9 mouse cellular contexts compared by ENCODE assay signal in the genomic region with DNA sequence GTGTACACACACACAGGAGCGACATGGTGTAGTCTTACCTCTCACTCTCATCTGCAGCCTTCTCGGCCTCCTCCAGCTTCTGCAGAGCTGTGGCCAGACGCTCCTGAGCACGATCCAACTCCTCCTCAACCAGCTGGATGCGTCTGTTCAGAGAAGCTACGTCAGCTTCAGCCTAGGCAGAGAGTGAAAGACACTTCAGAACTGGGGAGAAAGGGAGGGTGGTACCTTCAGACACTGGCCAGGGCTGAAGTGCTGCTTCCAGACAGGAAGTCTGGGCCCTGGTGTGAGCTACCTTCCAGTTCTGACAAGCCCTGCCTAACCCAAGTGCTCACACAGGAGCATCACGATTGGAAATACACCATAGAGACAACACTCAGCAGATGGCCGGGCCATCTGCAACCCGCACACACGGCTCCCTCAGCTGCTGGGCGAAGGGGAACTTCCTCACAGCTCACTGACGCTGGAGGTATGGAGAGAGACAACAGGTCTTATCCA. TPM values are rescaled to one million over a fixed set of nuclear protein-coding genes. Genes with fewer than 3 reads are reported as not detected.
DNase-seq lines count a peak whose midpoint lies in the region; ATAC-seq and TF ChIP-seq lines count a peak whose summit lies in the region.
"Had no signal": no experiment of that assay in that cellular context is flagged by ENCODE, and none has a peak within 500 bp of the region (broad histone marks: within the 10 kb centered on the region; RNA-seq: fewer than 3 reads in every experiment).

No protein-coding gene starts in this region.

- H3K27ac ChIP-seq in forebrain, embryonic 14.5 days (ENCODE audit: low read depth, low read length) = peak overlapping the region; percentile 46; the same call in 1 of the 2 replicates
- H3K27ac ChIP-seq in forebrain, embryonic 12.5 days = no peak overlapping the region
- peak overlapping the region; percentile 39 for H3K27ac ChIP-seq in bone marrow, adult 2 months (ENCODE audit: control insufficient read depth, insufficient read depth, low read depth, low read length, poor library complexity)
- H3K27ac ChIP-seq: neural tube, embryonic 12.5 days had no signal

- no peaks in the 10 kb centered on the region for H3K27me3 ChIP-seq in forebrain, embryonic 14.5 days (replicated peaks; ENCODE audit: control insufficient read depth, insufficient read depth, low read length)
- no peaks in the 10 kb centered on the region for H3K27me3 ChIP-seq in forebrain, embryonic 12.5 days
- H3K27me3 ChIP-seq: neural tube, embryonic 12.5 days had no signal

- peaks cover 51% of the 10 kb centered on the region for H3K36me3 ChIP-seq in forebrain, embryonic 14.5 days (ENCODE audit: control insufficient read depth, insufficient read depth, low read length)
- H3K36me3 ChIP-seq in forebrain, embryonic 12.5 days (replicated peaks) = peaks cover 53% of the 10 kb centered on the region

- TF ChIP-seq CTCF in bone marrow, adult 2 months (IDR thresholded peaks at IDR 0.05; ENCODE audit: control insufficient read depth, insufficient read depth, low read length) = no peak

- H3K4me2 ChIP-seq in forebrain, embryonic 14.5 days (ENCODE audit: low read length) = no peak overlapping the region
- H3K4me2 ChIP-seq in forebrain, embryonic 12.5 days = no peak overlapping the region
- H3K4me2 ChIP-seq: neural tube, embryonic 12.5 days had no signal

- peak; percentile 66 for DNase-seq in forebrain, embryonic 14.5 days (ENCODE audit: low spot score)
- peak; percentile 78 to 83 for DNase-seq in heart, adult 18-20 months
- peak; percentile 41 to 58 for DNase-seq in layer of hippocampus, postnatal 10 days (ENCODE audit: low spot score in 2 of 2)
- DNase-seq in lung, postnatal 4 days = peak; percentile 61 to 78
- DNase-seq in urinary bladder, adult 2 months (ENCODE audit: low spot score) = no peak
- no peak for DNase-seq in urinary bladder, postnatal 25 days (ENCODE audit: low spot score)

- no peak for TF ChIP-seq POLR2A in bone marrow, adult 2 months (IDR thresholded peaks at IDR 0.05; ENCODE audit: borderline replicate concordance, control insufficient read depth, low read depth, low read length)

- H3K9me3 ChIP-seq in forebrain, embryonic 14.5 days (replicated peaks; ENCODE audit: control insufficient read depth, low read length) = peaks cover 7% of the 10 kb centered on the region
- H3K9me3 ChIP-seq in forebrain, embryonic 12.5 days = peaks cover 8% of the 10 kb centered on the region; the same call in 1 of the 2 replicates

- 85% methylated on average over 12 of the region's 12 CpGs for WGBS in forebrain, embryonic 14.5 days
- 92% methylated on average over 12 of the region's 12 CpGs for WGBS in forebrain, embryonic 12.5 days
- WGBS in bone marrow, adult 2 months = 55% methylated on average over 12 of the region's 12 CpGs

- H3K9ac ChIP-seq in forebrain, embryonic 14.5 days (ENCODE audit: low read length) = no peak overlapping the region
- H3K9ac ChIP-seq in forebrain, embryonic 12.5 days = no peak overlapping the region
- H3K9ac ChIP-seq: neural tube, embryonic 12.5 days had no signal

- H3K4me1 ChIP-seq in forebrain, embryonic 14.5 days (ENCODE audit: control insufficient read depth, insufficient read depth, low read length) = peaks cover 10% of the 10 kb centered on the region
- peaks cover 21% of the 10 kb centered on the region for H3K4me1 ChIP-seq in forebrain, embryonic 12.5 days
- peaks cover 4% of the 10 kb centered on the region; the same call in 1 of the 2 replicates for H3K4me1 ChIP-seq in bone marrow, adult 2 months (ENCODE audit: control insufficient read depth, insufficient read depth, low read length)

- peak; percentile 52; the same call in 1 of the 2 replicates for ATAC-seq in forebrain, embryonic 14.5 days
- ATAC-seq in forebrain, embryonic 12.5 days (ENCODE audit: low FRiP score) = no peak

- no peak overlapping the region for H3K4me3 ChIP-seq in forebrain, embryonic 14.5 days (ENCODE audit: low read depth, low read length)
- no peak overlapping the region for H3K4me3 ChIP-seq in forebrain, embryonic 12.5 days (replicated peaks)
- H3K4me3 ChIP-seq in bone marrow, adult 2 months (replicated peaks; ENCODE audit: control insufficient read depth, low read depth, low read length) = no peak overlapping the region
- H3K4me3 ChIP-seq: neural tube, embryonic 12.5 days had no signal

RNA-seq across cellular contexts. Expression of gene Tpm1, which starts 13.2 kb away (rescaled TPM):
- polyA plus RNA-seq in forebrain, embryonic 14.5 days (2014; fragmentation: Nextera tagmentation; extraction: Ambion mirVana) = 104 and 126 TPM in 2 replicates
- polyA plus RNA-seq in forebrain, embryonic 12.5 days (2016; fragmentation: Nextera tagmentation; extraction: Ambion mirVana) = 218 and 280 TPM in 2 replicates
- 167 and 282 TPM in 2 replicates for polyA plus RNA-seq in bone marrow, adult 2 months (2011; ENCODE audit: insufficient read depth, insufficient read length, low replicate concordance, missing spikeins)
- total RNA-seq in heart, adult 18-20 months (2021) = over 10,000 TPM in 1 of 2 experiments, 1,000 to 10,000 TPM in 1; 9,705 to 11,464 TPM
- 100 to 1,000 TPM; 195 to 211 TPM for total RNA-seq in layer of hippocampus, postnatal 10 days (2021)
- 5,954 and 6,025 TPM in 2 replicates for polyA plus RNA-seq in urinary bladder, adult 2 months (2012; rRNA removed)

Comparison
In these comparisons a context has a peak if more than half of its experiments do, and no peak if none do; other contexts are left out.
1. DNase-seq: peak in forebrain, embryonic 14.5 days (single experiment), heart, adult 18-20 months (2 of 2), layer of hippocampus, postnatal 10 days (2 of 2) and lung, postnatal 4 days (2 of 2); none in urinary bladder, adult 2 months (single experiment) and urinary bladder, postnatal 25 days (single experiment).
2. RNA of gene Tpm1, which starts 13.2 kb away (polyA plus RNA-seq): 5,954 to 6,025 TPM in urinary bladder, adult 2 months; 167 to 282 TPM in bone marrow, adult 2 months, 218 to 280 TPM in forebrain, embryonic 12.5 days and 104 to 126 TPM in forebrain, embryonic 14.5 days; every median in the first group is over 10 times any median in the second.